Mouse (Mus musculus) activated CD4-positive, CD25-positive, alpha-beta regulatory T cell, adult 4 months (primary cell): Measurements from ENCODE around the gene Naa50. TPM values are rescaled to one million over a fixed set of nuclear protein-coding genes. Genes with fewer than 3 reads are reported as not detected.

Source experiments
- ATAC-seq: one replicate; pipeline ENCODE4 v1.8.0; 2017
- polyA plus RNA-seq, 2 experiments: library from polyadenylated mRNA; unstranded; fragments of 100-300 nt; shearing (Covaris generic); gene quantifications; one replicate each; pipeline ENCODE4 v1.2.1; 2017

Gene Naa50
- polyA plus RNA-seq, 2 experiments from 2014 or later = 29.1 to 32.3 TPM

DNA sequence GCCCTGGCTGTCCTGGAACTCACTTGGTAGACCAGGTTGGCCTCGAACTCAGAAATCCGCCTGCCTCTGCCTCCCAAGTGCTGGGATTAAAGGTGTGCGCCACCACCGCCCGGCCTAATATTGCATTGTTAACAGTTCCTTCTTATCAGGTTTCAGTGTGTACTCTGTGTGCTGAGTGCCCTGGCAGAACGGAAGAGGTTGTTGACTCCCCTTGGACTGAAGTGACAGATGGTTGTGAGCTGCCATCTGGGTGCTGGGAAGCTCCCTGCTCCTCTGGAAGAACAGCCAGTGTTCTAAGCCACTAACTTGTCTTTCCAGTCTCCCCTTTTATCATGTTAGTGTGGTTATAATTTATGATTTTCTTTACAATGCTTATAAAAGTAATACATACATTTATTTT lies 64.7 kb downstream of the Naa50 start:
- ATAC-seq = no peak

DNA sequence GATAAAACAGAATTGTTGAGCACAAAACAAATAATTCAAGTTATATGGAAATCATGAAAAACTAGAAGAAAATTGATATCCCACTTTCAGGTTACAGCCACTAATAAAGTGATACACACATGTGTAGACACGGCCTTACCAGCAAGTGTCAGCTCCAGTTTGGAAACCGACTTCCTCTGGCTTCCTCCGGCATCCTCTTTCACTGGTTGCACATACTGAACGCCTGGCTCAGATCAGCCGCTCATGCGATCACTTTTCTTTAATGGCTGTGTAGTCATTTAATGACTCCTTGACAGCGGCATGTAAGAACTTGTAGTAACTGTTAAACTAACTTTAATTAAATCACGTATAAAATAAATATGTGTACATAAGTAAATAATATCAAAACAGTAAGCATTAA lies 66.3 kb downstream of the Naa50 start:
- no peak for ATAC-seq

DNA sequence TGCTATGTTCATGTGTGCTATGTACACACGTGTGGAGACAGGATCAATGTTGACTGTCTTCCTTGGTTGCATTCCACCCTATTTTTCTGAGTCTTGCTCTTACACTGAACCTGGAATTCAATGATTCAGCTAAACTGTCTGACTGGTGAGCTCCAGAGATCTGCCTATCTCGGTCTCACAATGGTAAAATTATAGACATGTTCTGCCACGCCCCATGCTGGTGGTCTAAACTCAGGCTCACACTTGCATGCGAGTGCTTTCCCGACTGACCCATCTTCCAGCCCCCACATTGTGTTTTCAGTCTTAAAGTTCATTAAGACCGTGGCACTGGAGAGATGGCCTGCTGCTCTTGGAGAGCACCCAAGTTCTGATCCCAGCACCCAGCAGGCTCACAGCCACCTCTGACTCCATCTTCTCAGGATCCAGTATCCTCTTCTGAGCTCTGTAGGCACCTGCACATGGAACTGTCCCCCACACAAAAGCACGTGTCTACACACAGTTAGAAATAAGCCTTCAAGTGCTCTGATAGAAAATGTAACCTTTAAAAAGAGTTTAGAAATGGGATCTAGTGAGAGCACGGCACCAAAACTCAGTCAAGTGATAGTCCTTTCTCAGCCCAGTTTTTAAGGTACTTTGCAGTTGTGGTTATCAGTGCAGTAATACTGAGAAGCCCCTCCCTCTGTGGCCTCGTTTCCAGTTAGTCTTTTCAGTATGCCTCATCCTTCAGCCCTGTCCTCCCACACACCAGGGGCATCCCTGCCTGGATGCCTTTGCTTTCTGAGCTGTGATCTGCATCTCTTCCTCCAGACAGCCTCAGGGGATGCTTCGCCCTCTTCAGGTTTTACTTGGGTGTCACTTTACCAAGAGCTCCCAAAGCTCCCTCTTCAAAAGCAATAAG lies 70.8 kb downstream of the Naa50 start:
- peak; percentile 71 for ATAC-seq

DNA sequence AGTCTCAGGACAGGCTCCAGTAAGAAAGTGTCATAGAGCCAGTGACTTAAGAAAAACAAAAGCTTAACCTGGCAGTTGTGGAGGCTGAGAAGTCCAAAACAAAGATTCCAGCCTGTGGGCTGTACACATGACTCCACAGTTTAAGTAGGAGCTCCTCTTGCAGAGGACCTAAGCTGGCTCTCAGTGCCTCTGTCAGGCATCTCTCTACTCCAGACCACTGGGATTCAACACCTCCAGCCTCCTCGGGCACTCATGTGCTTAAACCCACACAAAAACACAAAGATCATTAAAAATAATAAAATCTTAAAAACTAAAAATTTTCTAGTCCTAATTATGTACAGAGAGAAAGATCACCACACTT lies 71.4 kb downstream of the Naa50 start:
- ATAC-seq = no peak

DNA sequence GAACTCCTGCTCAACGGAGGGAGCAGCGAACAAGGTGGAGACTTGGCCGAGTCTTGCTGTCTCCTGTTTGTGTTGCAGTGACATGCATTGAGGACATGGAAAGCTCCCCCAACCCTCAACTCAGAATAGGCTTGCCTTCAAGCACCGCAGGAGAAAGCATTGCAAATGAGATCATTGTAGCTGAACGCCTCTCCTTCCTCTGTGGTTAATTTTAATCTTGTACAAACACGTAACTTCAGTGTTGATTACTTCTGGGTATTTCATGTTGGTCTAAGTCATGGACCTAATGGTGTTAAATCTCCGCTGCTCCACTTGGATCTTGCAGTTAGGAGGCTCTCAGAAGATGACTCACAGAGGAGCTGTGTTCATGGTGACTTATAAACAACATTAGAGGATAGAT lies 73.1 kb downstream of the Naa50 start:
- ATAC-seq = no peak

Other genes starting within 250 kb of the Naa50 start
- 10 to 100 TPM; 11.6 to 12.0 TPM for gene Qtrt2, start 213.0 kb upstream of the Naa50 start, polyA plus RNA-seq
- 1 to 10 TPM; 1.4 to 1.9 TPM for gene Zdhhc23, start 160.0 kb upstream of the Naa50 start, polyA plus RNA-seq
- 1 to 10 TPM; 3.6 TPM for gene Gramd1c, start 76.5 kb upstream of the Naa50 start, polyA plus RNA-seq
- 10 to 100 TPM; 32.7 to 35.0 TPM for gene Atp6v1a, start 125 bp upstream of the Naa50 start, polyA plus RNA-seq
- gene Usf3, start 33.4 kb downstream of the Naa50 start, polyA plus RNA-seq = 1 to 10 TPM; 2.7 to 4.7 TPM
- 10 to 100 TPM; 21.3 to 30.8 TPM for gene Sidt1, start 193.4 kb downstream of the Naa50 start, polyA plus RNA-seq
- gene Spice1, start 207.3 kb downstream of the Naa50 start, polyA plus RNA-seq = 10 to 100 TPM; 17.8 to 22.0 TPM